Mouse (Mus musculus) testis, adult 2 months (tissue): ENCODE results near the gene Cdkal1.

Experiments used
- CTCF ChIP-seq: fragments of 200-500 bp; IDR thresholded peaks from 2 replicates; pipeline ENCODE4 v1.5.1; 2012; ENCODE audit warnings: low read depth, mild to moderate bottlenecking, inconsistent platforms, low read length, moderate library complexity; ENCODE audit not compliant: control insufficient read depth, insufficient read depth, insufficient replicate concordance
- POLR2A ChIP-seq: fragments of 200-500 bp; IDR thresholded peaks from 2 replicates; pipeline ENCODE4 v1.6.1; 2012; ENCODE audit warnings: low read depth, mild to moderate bottlenecking, inconsistent platforms, low read length, moderate library complexity; ENCODE audit not compliant: control insufficient read depth

DNA sequence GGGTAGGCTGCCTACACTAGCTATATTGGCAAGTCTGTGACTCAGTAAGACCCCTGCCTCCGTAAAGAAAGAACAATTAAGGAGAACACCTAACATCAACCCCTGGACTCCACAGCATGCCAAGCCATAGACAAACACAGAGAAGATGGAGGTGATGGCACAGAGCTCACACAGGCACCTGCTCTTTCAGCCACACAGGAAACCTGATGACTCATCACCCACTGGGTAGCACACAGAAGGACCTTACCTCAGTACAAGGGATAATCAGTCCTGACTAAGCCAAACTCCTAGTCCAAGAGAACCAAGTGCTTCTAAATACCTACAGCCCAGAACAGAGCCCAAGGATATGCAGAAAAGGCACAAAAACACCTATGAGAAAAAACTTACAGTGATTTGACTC lies 50.2 kb downstream of the Cdkal1 start:
- TF ChIP-seq CTCF (no peak), POLR2A (no peak)
